Mouse (Mus musculus): ENCODE data around the gene Gas6.

Gas6 gene

DNA sequence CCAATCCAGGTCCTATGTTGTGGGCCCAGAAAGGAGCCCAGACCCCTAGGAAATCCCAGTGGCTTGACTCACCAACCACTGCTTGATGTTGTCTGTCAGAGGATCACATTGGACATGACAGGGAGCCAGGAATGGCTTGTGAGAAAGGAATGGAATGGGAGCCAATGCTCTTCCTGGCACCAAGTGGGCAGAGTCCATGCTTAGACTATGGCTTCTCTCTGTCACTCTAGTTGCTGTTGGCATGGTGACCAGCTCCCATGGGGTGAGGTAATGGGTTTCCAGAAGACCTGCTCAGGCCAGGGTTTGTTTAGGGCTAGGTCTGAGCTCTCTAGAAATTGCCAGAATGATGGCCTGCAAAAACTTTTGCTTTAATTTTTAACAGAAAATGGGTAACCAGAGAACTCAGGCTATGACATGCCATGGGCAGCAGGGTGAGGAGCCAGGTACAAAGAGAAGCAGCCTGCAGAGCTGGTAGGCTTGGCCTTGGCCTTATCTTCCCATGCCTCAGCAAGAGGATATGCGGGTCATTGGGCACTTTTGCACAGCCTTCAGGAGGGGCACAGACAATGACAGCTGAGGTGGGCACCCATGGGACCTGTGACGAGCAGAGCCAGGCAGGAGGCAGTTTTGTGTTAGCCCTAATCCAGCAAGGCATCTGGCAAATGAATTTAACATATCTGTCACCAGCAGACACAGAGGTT, 12.0 kb downstream of the Gas6 start:
- CTCF ChIA-PET: interaction anchor here in 1 of 4 experiments (1.1 kb wide), 1 partner anchor 46 kb away, joined by 4 read pairs; no protein-coding TSS in a partner anchor
- POLR2A ChIA-PET: interaction anchor here in 1 of 4 experiments (0.7 to 1.7 kb wide), 3 partner anchors 8 to 67 kb away, joined by 3 to 6 read pairs (median 4); no protein-coding TSS in a partner anchor

DNA sequence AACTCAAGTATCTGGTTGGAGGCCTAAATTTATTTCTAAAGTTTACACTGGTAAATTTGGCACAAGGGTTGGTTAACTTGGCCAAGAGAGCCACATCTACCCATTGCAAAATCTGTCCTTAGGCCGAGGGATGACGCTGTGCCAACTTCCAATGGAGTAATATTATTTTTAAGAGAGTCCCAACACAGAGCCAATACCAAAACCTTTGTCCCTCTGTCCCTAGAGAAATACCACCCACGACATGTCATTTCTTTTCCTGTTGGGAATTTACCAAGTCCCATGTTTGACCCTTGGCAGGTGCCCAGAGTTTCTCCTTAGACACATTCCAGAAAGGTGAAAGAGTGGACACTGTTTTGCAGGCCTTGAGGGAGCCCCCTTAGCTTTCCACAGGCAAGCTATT, 12.7 kb downstream of the Gas6 start:
- CTCF ChIA-PET: no interaction called here

DNA sequence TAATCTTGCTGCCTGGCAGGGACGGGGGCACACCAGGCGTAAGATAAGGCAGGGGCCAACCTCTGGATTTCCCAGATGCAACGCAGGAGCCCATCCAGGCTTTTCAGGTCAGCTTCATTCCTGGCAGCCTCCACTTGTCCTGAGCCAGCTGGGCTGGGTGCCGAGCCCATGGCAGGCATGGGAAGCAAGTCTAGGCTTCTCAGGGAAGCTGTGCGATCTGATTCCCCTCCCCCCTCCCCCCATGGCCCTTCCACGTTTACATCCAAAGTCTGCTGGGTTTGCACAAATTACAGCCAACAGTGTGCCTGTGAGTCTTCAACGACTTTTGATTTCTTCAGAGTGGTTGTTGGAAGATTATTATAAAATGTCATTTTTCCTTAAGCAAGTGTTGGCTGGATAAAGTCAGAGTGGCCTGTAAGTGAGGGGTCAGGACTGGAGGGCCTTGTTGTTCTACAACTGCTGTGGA, 13.2 kb downstream of the Gas6 start:
- CTCF ChIA-PET: no interaction called here
- POLR2A ChIA-PET: interaction anchor here in 2 of 4 experiments (0.7 to 1.4 kb wide), 4 partner anchors 9 to 68 kb away, joined by 3 to 5 read pairs (median 4); partner anchors contain the start of gene Gas6 (in 1 of the 2)

More for the DNA sequence above, 12.7 kb downstream of the Gas6 start:
- POLR2A ChIA-PET: interaction anchor here in 1 of 4 experiments (0.7 to 1.4 kb wide), 2 partner anchors 9 to 67 kb away, joined by 3 to 4 read pairs; no protein-coding TSS in a partner anchor

GRCm38 (mm10) chr8:13475892-13476291, 18.4 kb downstream of the Gas6 start:
- POLR2A ChIA-PET: interaction anchor here in 2 of 4 experiments (1.2 to 1.5 kb wide), 4 partner anchors 15 to 73 kb away, joined by 3 to 6 read pairs (median 4); no protein-coding TSS in a partner anchor
- CTCF ChIA-PET: interaction anchor here in 2 of 4 experiments (0.6 to 0.7 kb wide), 3 partner anchors 14 to 308 kb away, joined by 3 to 4 read pairs (median 3); no protein-coding TSS in a partner anchor

DNA sequence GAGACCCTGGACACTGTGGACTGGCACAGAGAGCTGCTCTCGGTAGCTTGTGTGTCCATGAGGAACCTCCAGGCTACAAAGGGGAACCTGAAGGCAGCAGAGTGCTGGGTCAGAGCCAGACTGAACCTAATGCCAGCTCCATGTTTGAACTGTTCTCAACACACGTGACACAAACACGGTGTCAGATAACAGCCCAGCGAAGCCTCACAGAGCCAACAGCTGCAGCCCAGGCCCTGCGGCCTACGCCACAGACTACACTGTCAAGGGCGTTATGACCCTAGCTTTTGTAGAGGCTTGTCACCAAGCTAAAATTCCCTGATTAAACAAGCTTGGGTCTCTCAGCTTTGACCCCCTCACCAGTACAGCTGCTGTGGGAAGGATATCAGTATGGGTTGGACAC, 22.0 kb downstream of the Gas6 start:
- ChIA-PET POLR2A (interaction anchor here in 3 of 4 experiments (0.5 to 2.3 kb wide), 8 partner anchors 12 to 152 kb away, joined by 3 to 12 read pairs (median 3); partner anchors contain the start of gene Gas6 (in 1 of the 3)), CTCF (interaction anchor here in 2 of 4 experiments (0.7 to 1.7 kb wide), 4 partner anchors 10 to 61 kb away, joined by 3 to 7 read pairs (median 4); no protein-coding TSS in a partner anchor)

DNA sequence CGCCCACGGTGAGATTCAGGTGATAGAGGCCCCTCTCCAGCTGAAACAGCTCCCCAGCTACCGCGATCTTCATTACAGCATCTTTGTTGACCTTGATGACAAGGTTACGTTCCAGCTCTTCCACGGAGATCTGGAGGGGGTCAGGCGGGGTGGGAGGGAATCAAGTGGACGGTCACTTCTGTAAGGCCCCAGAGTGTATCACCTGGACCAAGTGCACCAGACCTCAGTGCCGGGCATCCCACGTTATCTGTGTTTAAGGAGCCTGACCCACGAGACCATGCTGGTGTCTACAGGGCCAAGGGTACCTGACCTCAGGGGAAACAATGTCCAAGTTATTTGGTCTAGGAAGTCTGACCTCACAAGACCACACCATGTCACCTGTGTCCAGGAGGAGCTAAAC, 22.8 kb downstream of the Gas6 start:
- CTCF ChIA-PET: interaction anchor here in 2 of 4 experiments (0.6 to 1.3 kb wide), 3 partner anchors 10 to 77 kb away, joined by 3 to 5 read pairs (median 3); partner anchors contain the start of gene Atp4b (in 1 of the 2)
- POLR2A ChIA-PET: interaction anchor here in 2 of 4 experiments (0.6 to 1.7 kb wide), 6 partner anchors 13 to 801 kb away, joined by 3 to 5 read pairs (median 4); partner anchors contain the start of gene Gas6 (in 1 of the 2)

GRCm38 (mm10) chr8:13468737-13469136, 25.6 kb downstream of the Gas6 start:
- CTCF ChIA-PET: interaction anchor here in 2 of 4 experiments (0.6 to 0.8 kb wide), 3 partner anchors 14 to 650 kb away, joined by 3 read pairs; no protein-coding TSS in a partner anchor
- POLR2A ChIA-PET: interaction anchor here in 2 of 4 experiments (0.6 to 1.5 kb wide), 2 partner anchors 80 to 81 kb away, joined by 3 to 4 read pairs; no protein-coding TSS in a partner anchor

DNA sequence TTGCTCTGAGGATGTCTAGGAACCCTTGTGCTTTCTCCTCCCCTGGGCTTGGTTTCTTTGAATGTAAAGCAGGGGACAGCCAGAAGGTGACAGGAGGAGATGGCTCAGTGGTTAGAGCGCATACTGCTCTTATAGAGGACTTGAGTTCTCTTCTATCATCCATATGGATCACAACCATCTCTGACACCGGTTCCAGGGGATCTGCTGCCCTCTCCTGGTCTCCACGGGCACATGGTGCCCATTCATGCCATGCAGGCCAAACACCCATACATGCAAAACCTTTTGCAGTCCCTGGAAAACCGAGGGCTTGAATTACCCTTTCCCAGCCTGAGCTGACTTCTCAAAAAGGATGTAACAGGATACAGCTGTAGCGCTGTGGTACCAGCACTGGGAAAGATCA, 27.3 kb downstream of the Gas6 start:
- CTCF ChIA-PET: no interaction called here
- POLR2A ChIA-PET: interaction anchor here in 1 of 4 experiments (1.5 kb wide), 1 partner anchor 82 kb away, joined by 4 read pairs; no protein-coding TSS in a partner anchor

DNA sequence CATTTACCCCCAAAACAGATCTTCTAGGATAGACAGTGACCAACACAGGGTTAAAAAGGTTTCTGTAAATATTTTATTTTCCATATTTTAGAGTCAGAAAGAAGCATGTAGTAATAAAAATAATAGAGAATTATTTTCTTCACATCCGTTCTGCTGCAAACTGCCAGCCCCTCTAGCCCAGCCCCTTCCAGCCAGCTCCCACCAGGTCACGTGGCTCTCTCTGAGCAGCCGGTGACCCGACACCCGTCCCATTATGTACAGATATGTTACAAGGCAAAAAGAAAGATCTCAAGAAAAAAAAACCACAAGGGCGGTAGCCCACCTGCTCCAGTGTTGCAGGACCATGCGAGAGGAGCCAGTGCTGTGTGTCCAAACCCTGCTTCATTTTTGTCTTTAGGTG, 29.0 kb downstream of the Gas6 start:
- CTCF ChIA-PET: interaction anchor here in 1 of 4 experiments (0.6 kb wide), 1 partner anchor 445 kb away, joined by 10 read pairs; no protein-coding TSS in a partner anchor
- POLR2A ChIA-PET: interaction anchor here in 3 of 4 experiments (0.6 to 1.6 kb wide), 5 partner anchors 18 to 291 kb away, joined by 3 to 6 read pairs (median 3); no protein-coding TSS in a partner anchor

DNA sequence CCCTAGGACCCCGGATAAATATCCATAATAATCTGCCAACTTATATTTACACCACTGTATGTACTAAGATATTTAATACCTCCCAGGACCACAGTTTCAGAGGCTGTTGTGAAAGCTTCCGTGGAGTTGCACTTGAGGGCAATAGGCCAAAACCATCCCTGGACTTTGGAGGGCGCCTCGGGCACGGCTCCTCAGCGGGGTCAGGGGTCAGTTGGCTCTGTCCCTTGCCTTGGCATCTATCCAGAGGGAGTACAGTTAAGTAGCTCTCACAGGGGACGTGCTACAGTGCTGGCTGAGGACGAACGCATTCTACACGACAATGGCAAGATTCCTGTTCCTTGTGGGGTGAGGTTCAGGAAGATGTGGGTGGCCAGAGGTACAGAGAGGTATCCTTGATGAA, 31.9 kb downstream of the Gas6 start:
- ChIA-PET POLR2A (no interaction called here), CTCF (interaction anchor here in 3 of 4 experiments (0.6 to 2.3 kb wide), 5 partner anchors 10 to 102 kb away, joined by 3 to 12 read pairs (median 3); no protein-coding TSS in a partner anchor)

GRCm38 (mm10) chr8:13461843-13462242, 32.4 kb downstream of the Gas6 start:
- ChIA-PET CTCF (interaction anchor here (0.6 to 2.3 kb wide), 10 partner anchors 9 to 50 kb away, joined by 3 to 12 read pairs (median 4); no protein-coding TSS in a partner anchor), POLR2A (no interaction called here)

GRCm38 (mm10) chr8:13461085-13461765, 33.1 kb downstream of the Gas6 start:
- ChIA-PET POLR2A (no interaction called here), CTCF (interaction anchor here (0.6 to 2.3 kb wide), 9 partner anchors 10 to 50 kb away, joined by 3 to 12 read pairs (median 4); no protein-coding TSS in a partner anchor)

GRCm38 (mm10) chr8:13459431-13459830, 34.9 kb downstream of the Gas6 start:
- ChIA-PET POLR2A (no interaction called here), CTCF (interaction anchor here in 1 of 4 experiments (0.7 kb wide), 1 partner anchor 46 kb away, joined by 3 read pairs; no protein-coding TSS in a partner anchor)

- CTCF ChIA-PET: interaction anchor here in 3 of 4 experiments (0.5 to 2.4 kb wide), 21 partner anchors 9 to 906 kb away, joined by 3 to 19 read pairs (median 3); partner anchors contain the start of gene Cdc16 (in 1 of the 3)
Observed at GRCm38 (mm10) chr8:13455295-13455694, 39.0 kb downstream of the Gas6 start.

GRCm38 (mm10) chr8:13454341-13455113, 39.8 kb downstream of the Gas6 start:
- CTCF ChIA-PET: interaction anchor here (0.5 to 2.4 kb wide), 17 partner anchors 12 to 905 kb away, joined by 3 to 19 read pairs (median 3); no protein-coding TSS in a partner anchor
- POLR2A ChIA-PET: interaction anchor here in 3 of 4 experiments (0.6 to 2.3 kb wide), 11 partner anchors 10 to 1407 kb away, joined by 3 to 17 read pairs (median 3); partner anchors contain the start of genes Gas6 (in 1 of the 3) and Tmem255b (in 1 of the 3)

More at GRCm38 (mm10) chr8:13455295-13455694, 39.0 kb downstream of the Gas6 start:
- POLR2A ChIA-PET: interaction anchor here in 3 of 4 experiments (0.6 to 2.3 kb wide), 11 partner anchors 9 to 1408 kb away, joined by 3 to 17 read pairs (median 3); partner anchors contain the start of genes Gas6 (in 1 of the 3) and Tmem255b (in 1 of the 3)

GRCm38 (mm10) chr8:13451747-13452277, 42.5 kb downstream of the Gas6 start:
- CTCF ChIA-PET: interaction anchor here in 1 of 4 experiments (0.7 kb wide), 1 partner anchor 39 kb away, joined by 3 read pairs; no protein-coding TSS in a partner anchor
- POLR2A ChIA-PET: interaction anchor here in 1 of 4 experiments (0.5 kb wide), 1 partner anchor 27 kb away, joined by 5 read pairs; no protein-coding TSS in a partner anchor

- ChIA-PET CTCF (interaction anchor here in 2 of 4 experiments (1.0 to 1.2 kb wide), 2 partner anchors 35 to 36 kb away, joined by 4 read pairs; no protein-coding TSS in a partner anchor), POLR2A (interaction anchor here in 2 of 4 experiments (0.9 to 1.0 kb wide), 2 partner anchors 100 to 182 kb away, joined by 3 read pairs; no protein-coding TSS in a partner anchor)
Observed at GRCm38 (mm10) chr8:13448145-13448544, 46.1 kb downstream of the Gas6 start.
